Mouse (Mus musculus) heart, adult 11 months (tissue): ENCODE measurements at regions not wholly inside any gene's neighbourhood (a gene's known extent, or its start where the extent isn't known, plus 50 kb on each side); places are given as distances from the start of the nearest gene placed in this dataset.
A peak's percentile ranks its signal among the peaks of the same experiment; 100 is the strongest.

Source experiments
- DNase-seq: peaks from one replicate; pipeline ENCODE4 v3.0.0; 2022

DNA sequence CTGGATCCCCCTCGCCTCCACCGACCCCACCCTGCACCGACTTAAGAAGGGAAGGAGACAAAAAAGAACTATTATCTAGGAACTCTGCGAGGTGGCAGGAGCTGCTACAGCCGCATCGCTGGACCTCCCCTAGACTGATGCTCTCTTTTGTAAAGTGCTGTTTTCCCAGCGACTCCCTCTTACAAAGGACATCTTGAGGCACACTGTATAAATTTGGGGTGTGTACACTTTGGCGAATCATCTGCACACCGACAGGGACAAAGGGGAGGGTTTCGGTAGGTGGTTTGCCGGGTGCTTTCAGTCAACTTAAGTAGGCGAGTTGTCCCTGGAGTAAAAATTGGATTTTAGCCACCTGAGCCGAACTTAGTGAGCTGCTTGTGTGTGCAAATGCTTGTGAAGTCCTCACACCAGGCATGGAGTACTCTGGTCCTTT lies 112.4 kb upstream of the Ubash3b start:
- DNase-seq, result peak; percentile 84

DNA sequence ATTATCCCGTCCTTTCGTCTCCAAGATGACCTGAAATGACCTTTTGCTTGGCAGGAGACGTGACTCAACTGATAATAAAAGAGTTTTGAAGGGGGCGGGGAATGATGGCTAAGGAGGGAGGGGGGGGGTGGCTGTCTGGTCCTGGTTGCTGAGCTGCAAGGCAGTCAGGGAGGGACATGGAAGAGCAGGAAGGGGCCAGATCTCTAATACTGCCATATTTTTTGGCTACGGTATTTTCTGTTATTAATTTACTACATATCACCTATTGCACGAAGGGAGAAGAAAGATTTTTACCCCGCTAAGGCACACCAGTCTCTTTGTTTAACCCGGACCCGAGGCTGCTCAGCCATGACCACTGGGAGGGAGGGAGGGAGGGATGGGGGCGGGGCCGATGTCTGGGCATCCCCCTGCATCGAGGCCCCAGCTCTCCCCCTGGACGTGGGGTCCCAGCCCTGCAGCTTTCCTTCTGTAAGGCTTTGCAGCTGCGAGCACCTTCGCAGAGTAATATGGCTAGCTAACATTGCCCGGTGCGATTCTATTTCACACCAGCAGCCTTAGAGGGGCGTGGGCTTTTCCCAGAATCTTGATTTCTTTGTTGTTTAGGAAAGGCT lies 111.8 kb upstream of the Ubash3b start:
- peak; percentile 82 for DNase-seq

DNA sequence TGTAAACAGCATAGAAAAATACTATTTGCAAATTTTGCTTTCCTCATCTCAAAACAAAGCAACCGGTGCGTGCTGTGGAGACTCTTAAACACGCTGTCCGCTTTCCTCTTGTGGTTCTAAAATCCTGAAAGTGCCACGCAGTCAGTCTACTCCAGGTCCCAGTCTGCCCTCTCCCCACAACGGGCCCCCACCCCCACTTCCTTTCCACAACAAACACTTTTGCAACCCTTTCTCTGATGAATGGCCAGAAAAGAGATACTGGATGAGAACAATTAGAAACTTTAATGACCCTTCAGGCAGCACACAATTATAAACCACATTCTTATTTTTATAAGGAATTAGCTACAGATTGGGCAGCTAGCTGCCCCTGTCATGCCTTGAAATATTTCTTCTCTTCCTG lies 111.1 kb upstream of the Ubash3b start:
- DNase-seq, result peak; percentile 79

DNA sequence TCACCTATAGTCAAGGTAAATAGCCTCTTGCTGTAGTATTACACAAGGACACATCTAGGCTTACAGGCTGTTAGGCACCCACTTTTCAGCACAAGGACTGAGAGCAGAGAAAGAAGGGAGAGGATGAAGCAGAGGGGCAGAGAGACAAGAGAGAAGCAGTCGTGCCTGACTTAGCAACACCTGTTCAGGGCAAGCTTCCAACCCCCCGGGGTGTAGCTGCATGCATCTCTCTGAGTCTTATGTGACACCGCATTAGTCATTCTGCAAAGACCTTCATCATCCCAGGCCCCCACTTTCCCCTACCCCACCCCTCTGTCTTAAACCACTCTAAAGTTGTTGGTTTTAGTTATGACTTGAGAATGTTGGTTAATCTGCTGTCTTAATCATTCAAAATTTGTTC lies 106.6 kb upstream of the Ubash3b start:
- DNase-seq, result no peak

DNA sequence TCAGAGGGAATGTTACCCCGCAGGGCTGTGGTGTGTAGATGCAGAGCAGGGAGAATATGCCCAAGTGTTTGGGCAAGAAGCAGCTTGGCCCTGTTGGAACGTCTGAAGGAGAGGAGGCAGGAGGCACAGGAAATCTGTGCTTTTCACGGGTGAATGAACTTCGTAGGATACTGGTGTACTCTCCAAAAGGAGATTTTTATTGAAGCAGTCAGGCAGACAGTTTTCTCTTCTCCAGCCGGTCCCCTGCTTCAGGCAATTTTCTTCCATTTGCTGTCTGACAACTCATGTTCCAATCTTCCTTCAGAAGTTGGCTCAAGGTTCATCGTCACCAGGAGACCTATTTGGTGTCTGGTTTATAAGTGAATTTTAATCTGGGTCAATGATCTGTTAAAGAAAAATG lies 103.0 kb upstream of the Ubash3b start:
- no peak for DNase-seq

- DNase-seq, result no peak
These were observed 95.7 kb upstream of the Ubash3b start for GRCm38 (mm10) chr9:41257244-41257643.

DNA sequence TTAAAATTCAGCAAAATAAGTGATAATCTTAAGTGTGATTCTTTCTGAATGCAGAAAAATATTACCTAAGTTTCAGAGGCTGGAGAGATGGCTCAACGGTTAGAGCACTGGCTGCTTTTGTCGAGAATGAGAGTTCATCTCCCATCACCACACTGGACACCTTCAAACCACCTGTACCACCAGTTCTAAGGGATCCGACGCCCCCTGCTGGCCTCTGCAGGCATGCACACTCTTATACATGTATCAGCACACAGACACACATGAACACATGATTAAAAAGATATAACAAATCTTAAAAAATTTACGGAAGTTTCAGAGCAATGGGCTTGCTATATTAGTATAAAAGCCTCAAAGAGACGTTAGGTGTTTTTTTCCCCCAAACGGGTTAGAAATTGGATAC lies 80.9 kb upstream of the Ubash3b start:
- peak; percentile 78 for DNase-seq

DNA sequence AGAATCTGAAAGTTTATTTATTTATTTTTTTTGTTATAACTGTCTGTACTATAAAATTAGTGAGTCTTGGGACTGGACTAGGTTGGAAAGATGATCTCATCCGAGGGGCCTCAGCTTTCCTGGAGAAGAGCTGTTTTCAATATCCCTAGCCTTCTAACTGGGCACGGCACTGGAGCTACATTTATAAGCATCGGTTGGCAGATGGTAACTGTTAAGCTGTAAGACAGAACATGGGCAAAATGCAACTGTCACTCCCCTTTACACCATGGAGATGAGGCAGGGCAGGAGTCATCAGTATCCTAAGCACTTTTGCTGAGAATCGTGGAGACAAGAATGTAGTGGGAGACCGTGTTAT lies 77.6 kb upstream of the Ubash3b start:
- DNase-seq, result no peak

- no peak for DNase-seq
These were observed 77.0 kb upstream of the Ubash3b start for GRCm38 (mm10) chr9:41238395-41239096.

- peak; percentile 30 for DNase-seq
These were observed 75.8 kb upstream of the Ubash3b start for GRCm38 (mm10) chr9:41237265-41237664.

GRCm38 (mm10) chr9:41229225-41229582 lies 67.7 kb upstream of the Ubash3b start:
- DNase-seq, result no peak

DNA sequence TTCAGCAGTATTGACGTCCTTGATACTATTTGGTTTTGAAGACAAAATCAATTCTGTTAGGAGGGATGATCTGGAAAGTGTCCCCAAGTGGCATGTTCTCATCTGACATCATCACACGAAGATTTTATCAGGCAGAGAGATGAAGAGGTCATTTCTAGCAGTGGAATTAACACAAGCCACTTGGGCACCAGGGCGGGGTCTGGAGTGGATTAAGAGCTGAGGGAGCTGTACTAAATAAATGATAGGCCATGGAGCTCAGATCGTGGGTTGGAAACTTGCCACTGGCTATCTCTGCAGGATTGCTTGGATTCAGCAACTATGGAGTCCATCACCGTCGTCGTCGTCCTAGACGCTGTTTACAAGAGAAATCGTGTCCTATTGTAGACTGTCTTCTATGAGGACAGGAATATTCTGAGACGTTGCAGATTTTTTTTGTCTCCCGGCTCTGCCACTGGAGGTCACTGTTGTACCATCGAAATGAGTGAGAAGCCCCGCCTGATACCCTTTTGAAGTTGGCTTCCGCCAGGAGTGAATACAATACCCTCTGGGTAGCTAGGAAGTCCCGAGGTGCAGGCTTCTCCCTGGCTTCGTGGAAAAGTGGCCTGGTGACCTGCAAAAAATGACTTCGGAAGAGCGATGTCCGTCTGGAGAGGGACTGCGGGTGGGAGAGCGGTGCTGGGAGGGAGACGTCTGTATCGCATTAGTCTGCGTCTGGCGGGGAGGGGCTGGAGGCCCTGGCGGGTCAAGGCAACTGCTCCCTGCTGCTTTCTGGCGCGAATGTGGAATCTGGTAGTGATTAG lies 67.1 kb upstream of the Ubash3b start:
- DNase-seq, result peak; percentile 98

DNA sequence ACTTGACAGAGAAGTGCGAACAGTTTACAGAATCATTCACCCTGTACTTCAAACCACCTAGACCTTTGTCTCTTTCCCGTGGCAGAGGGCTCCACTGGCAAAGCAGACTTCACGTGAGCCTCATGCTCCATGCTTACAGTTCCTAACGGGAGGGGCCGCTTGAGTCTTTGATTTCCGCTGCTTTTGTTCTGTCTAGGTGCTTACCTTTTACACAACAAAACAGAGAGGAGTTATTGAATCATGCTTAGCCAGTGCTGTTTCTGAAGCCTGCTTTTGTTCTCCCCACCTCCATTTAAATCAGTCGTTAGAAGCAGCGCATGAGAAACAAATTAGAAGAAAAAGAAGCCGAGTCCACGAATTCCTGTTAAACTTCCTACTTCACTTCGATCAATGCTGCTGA lies 61.9 kb upstream of the Ubash3b start:
- no peak for DNase-seq

DNA sequence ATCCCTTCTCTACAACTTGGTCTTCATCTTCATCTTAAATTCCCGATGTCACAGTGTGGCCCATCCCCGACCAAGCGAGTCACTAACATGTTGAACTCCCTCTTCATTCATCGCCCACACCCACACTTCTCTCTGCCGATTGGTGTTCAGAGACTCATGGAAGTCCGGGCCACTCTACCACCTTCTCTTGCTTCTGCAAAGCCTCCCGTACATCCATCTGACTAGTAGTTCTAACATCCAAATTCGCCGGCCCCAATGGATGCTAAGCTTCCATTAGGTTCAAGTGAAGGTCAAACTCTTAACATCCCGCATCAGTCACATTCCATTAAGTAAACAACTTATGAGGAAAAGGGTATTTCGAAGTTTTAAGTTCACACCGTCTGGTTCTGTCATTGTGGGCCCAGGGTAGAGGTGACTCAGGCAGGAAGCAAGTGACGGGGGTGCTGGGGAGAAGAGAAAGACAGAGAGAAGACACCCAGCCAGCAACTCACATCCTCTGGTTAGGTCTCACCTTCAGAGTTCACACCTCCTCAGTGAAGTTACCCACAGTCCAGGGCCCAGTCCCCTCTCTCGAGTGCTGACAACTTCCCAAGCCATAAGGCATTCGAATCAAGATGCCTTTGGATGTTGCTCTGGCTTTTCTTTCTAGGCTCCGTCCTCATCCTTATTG lies 61.0 kb upstream of the Ubash3b start:
- DNase-seq, result peak; percentile 65

DNA sequence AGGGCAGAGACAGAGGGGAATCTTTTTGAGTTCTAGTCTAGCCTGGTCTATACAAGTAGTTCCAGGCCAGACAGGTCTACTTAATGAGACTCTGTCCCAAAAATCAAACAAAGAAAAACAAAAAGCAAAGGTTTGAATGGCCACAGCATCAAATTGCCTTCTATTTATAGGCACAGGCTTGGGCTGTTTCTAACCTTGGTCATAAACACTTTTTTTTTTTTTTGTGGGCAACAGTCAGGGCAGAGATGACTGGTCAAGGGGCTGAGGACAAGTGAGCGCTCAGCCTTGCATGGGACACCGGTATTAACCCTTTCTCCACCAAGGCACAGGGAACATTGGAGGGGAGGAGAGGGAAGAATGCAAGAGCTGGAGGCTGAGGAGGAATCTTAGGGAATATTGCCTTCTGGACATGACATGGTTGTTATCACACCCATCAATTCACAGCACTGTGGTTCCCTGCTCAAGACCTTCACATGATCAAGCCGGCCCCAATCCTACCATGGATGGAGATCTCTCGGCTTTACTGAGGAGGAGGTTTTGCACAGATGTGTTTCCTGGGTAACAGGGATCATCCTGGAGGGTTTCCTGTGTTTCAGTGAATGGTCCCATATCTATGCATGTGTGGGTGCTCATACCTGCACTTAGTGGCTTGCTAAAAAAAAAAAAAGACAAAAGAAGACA lies 59.8 kb upstream of the Ubash3b start:
- peak; percentile 52 for DNase-seq

GRCm38 (mm10) chr9:41220105-41220669 lies 58.7 kb upstream of the Ubash3b start:
- DNase-seq, result peak; percentile 64

DNA sequence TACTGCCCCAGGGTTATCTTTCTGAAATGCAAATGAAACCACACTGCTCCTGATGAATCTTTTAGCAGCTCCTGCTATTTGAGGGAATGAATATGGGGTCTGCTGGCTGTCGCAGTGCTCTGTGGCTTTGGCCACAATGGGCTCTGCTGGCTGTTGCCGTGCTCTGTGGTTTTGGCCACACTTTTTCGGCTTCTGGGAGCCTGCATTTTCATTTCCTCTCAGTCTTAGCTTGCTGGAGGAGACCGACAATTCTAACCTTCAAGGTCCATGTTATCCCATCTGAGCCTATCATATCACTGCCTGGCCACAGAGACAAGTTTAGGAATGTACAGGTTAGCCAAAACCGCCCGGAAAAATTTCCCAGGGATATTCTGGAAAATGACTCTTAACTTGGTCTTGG lies 57.2 kb upstream of the Ubash3b start:
- DNase-seq, result peak; percentile 74

GRCm38 (mm10) chr9:41216248-41216647 lies 54.8 kb upstream of the Ubash3b start:
- peak; percentile 34 for DNase-seq

DNA sequence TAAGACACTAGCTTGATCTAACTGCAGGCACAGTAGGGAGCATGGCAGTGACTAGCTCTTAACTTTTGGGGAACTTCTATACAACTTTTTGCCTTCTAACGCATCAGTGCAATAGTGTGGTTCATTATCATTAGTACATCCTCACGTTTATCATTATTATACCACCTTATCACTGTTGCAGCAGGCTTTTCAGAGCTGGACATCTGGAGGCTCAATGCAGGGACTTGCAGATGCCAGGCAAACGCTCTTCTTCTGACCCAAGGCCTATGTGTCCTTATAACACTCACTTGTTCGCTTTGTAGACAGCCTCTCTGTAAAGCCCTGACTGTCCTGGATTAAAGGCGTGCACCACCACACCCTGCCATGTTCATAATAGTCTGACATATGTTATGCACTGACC lies 53.5 kb upstream of the Ubash3b start:
- peak; percentile 51 for DNase-seq

DNA sequence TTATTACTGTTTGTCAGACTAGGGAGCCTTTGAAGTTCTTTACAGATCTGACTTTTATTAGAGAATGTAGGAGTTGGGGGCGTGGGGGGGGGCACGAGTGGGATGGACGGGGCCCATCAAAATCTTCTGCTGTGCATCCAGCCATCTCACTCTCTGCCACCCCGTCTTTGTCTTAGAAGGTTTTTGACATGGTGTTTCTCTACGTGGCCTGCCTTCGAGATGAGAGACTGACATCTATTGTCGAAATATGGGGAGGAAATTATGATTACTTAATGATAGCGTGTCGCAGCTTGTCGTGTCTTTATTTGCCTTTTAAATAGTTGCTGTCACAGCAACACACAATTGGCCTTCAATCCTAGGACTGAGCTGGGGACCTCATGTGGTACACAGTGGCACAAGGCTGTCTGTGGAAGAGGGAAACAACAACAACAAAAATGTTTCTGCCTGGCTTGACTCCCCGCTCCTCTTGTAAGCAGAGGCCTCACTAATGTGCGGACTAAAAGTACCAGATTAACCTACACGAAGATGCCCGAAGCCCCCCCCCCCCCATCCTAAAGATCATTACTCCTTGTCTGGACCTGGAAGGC lies 51.5 kb upstream of the Ubash3b start:
- DNase-seq, result peak; percentile 83

GRCm38 (mm10) chr9:41212303-41212901 lies 50.9 kb upstream of the Ubash3b start:
- peak; percentile 97 for DNase-seq

GRCm38 (mm10) chr9:41211865-41212302 lies 50.4 kb upstream of the Ubash3b start:
- peak; percentile 78 for DNase-seq
